Mouse (Mus musculus) hindbrain, embryonic 14.5 days (tissue): ENCODE results near the gene Zfp945. TPM values are rescaled to one million over a fixed set of nuclear protein-coding genes. Genes with fewer than 3 reads are reported as not detected.
"Not testable (repeated sequence)": the region's sequence is repeated elsewhere in the genome, so short reads cannot be mapped to it uniquely, and the experiment has no call there.

Source experiments
- ATAC-seq: fragments of 200-750 bp; cut with Nextera tagmentation; 2 replicates; pipeline ENCODE4 v1.8.0; 2017; ENCODE audit warnings: moderate number of reproducible peaks, mild to moderate bottlenecking, moderate TSS enrichment, moderate library complexity; ENCODE audit not compliant: low FRiP score
- DNase-seq: peaks from one replicate; pipeline ENCODE4 v3.0.0-alpha.2; 2015; ENCODE audit warnings: low spot score
- H3K27ac ChIP-seq: fragments of 300-500 bp; sonication (generic); 2 replicates; pipeline ENCODE4 v1.5.1; 2014; ENCODE audit warnings: mild to moderate bottlenecking, moderate library complexity
- H3K27me3 ChIP-seq: fragments of 300-500 bp; sonication (generic); 2 replicates; pipeline ENCODE4 v1.6.1; 2014; ENCODE audit warnings: mild to moderate bottlenecking, low read length, mixed read lengths; ENCODE audit not compliant: control insufficient read depth, insufficient read depth
- H3K36me3 ChIP-seq: fragments of 300-500 bp; sonication (generic); replicated peaks from 2 replicates; pipeline ENCODE4 v1.6.1; 2014; ENCODE audit not compliant: control insufficient read depth, insufficient read depth
- H3K4me1 ChIP-seq: fragments of 300-500 bp; sonication (generic); replicated peaks from 2 replicates; pipeline ENCODE4 v1.6.1; 2014; ENCODE audit warnings: antibody characterized with exemption, low read length, mixed read lengths; ENCODE audit not compliant: control insufficient read depth, insufficient read depth
- H3K4me2 ChIP-seq: fragments of 300-500 bp; sonication (generic); replicated peaks from 2 replicates; pipeline ENCODE4 v1.6.1; 2014; ENCODE audit warnings: mild to moderate bottlenecking, moderate library complexity
- H3K4me3 ChIP-seq: fragments of 300-500 bp; sonication (generic); replicated peaks from 2 replicates; pipeline ENCODE4 v1.5.1; 2014; ENCODE audit warnings: mild to moderate bottlenecking, low read length
- H3K9ac ChIP-seq: fragments of 300-500 bp; sonication (generic); 2 replicates; pipeline ENCODE4 v1.6.1; 2014
- H3K9me3 ChIP-seq: fragments of 300-500 bp; sonication (generic); 2 replicates; pipeline ENCODE4 v1.6.1; 2016; ENCODE audit warnings: low read length; ENCODE audit not compliant: control insufficient read depth
- WGBS: fragments of 180-500 bp; shearing (Covaris S2); extraction: QIAGEN DNeasy Blood & Tissue Kit; methylation state at CpG from one replicate; pipeline ENCODE4 v1.1.7; 2014; 5-methylcytosine and 5-hydroxymethylcytosine counted together
- polyA plus RNA-seq: library from polyadenylated mRNA; unstranded; fragments of >200 nt; fragmentation: Nextera tagmentation; extraction: Ambion mirVana; gene quantifications from 2 replicates; pipeline ENCODE4 v1.2.1, GENCODE M21; 2014

The Zfp945 gene
- polyA plus RNA-seq: 23.2 and 24.4 TPM in 2 replicates

DNA sequence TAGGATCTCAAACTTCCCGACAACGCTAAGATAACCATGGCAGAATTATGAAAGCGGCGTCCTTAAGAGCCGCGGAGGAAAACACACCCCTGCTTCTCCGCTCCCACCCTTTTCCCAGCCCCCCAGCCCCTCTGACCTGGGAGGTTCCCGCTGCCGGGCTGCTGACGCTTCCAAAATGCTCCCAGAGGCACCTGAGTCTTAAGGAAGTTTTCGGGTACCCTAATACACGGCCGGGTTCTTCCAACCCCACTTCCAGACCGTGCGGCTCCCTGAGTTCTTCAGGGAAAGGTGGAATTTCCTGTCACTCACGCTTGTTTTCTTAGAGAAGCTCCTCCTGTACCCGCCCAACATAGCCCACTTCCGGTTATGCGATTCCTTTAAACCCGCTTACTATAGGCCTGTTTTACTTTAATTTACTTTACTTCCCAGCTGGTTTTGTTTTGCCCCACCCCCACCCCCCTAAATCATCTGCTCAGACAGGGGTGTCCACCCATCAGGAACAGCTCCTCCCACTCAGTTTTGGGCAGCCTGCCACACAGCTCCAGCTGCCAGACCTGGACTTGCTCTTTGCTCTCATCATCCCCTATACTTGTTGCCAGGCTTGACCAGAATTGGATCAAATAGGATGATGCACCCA, at the start of gene Zfp945:
Gene Zfp945 (minus strand): TSS at position 290 of the 637 bp plus-strand sequence.
- no peaks in the 10 kb centered on the region for H3K27me3 ChIP-seq
- no peaks in the 10 kb centered on the region for H3K9me3 ChIP-seq
- peak within 1 kb of the TSS; percentile 59 for H3K4me3 ChIP-seq
- H3K36me3 ChIP-seq: peaks cover 23% of the 10 kb centered on the region
- H3K9ac ChIP-seq: peak within 1 kb of the TSS; percentile 70
- under 1% methylated on average over 20 of the region's 20 CpGs for WGBS
- ATAC-seq (peak; percentile 96), DNase-seq (peak; percentile 79)
- peak within 1 kb of the TSS; percentile 68 for H3K4me2 ChIP-seq
- peak within 1 kb of the TSS; percentile 70 for H3K27ac ChIP-seq
- H3K4me1 ChIP-seq: peaks cover 11% of the 10 kb centered on the region

GRCm38 (mm10) chr17:22888302-22888701, 21.4 kb upstream of the Zfp945 start:
- H3K36me3 ChIP-seq: no peaks in the 10 kb centered on the region
- H3K27ac ChIP-seq: no peak overlapping the region
- no peak for ATAC-seq
- H3K9me3 ChIP-seq: peaks cover 17% of the 10 kb centered on the region
- no peaks in the 10 kb centered on the region for H3K27me3 ChIP-seq
- no peak for DNase-seq
- no peak overlapping the region for H3K4me2 ChIP-seq
- no peaks in the 10 kb centered on the region for H3K4me1 ChIP-seq
- no peak overlapping the region for H3K9ac ChIP-seq
- 94% methylated on average over 3 of the region's 3 CpGs for WGBS
- H3K4me3 ChIP-seq: no peak overlapping the region

- DNase-seq (no peak), ATAC-seq (no peak)
- Histone ChIP-seq H3K27ac (no peak overlapping the region), H3K9me3 (0 out of 2 replicates have a peak, but pooled peaks cover 5% of the 10 kb centered on the region), H3K9ac (no peak overlapping the region), H3K27me3 (no peaks in the 10 kb centered on the region), H3K4me1 (no peaks in the 10 kb centered on the region), H3K4me3 (no peak overlapping the region), H3K4me2 (no peak overlapping the region), H3K36me3 (no peaks in the 10 kb centered on the region)
- WGBS: 61% methylated on average over 10 of the region's 10 CpGs
Measured at GRCm38 (mm10) chr17:22884059-22884698, 17.2 kb upstream of the Zfp945 start.

DNA sequence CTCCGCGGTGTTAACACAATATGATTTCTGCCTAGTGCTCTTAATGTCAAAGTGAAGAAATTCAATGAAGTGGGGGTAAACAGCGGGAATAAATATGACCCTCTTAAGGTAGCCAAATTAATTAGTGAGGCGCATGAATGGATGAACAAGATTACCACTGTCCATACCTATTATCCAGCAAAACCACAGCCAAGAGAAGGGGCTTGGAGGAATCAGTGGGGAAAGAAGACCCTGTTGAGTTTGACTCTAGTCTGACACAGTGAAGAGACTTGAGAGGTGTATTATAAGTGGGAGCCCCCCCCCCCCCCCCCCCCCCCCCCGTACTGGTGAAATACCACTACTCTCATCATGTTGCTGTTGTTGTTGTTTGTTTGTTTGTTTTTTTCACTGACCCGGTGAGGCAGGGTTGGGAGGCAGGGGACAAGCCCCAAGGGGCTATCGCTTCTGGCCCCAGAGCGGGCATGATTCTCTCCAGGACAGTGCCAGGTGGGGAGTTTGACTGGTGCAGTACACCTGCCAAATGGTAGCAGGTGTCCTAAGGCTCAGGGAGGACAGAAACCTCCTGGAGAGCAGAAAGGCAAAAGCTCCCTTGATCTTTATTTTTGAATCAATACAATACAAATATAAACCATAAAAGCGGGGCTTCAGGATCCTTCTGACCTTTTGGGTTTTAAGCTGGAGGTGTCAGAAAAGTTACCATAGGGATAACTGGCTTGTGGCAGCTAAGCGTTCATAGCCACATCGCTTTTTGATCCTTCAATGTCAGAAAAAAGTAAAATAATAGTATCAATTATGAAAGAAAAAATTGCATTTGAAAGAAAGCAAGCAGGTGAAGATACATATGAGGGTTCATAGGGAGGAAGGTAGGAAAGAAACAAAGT, 10.7 kb upstream of the Zfp945 start:
- H3K4me3 ChIP-seq: no peak overlapping the region
- no peak overlapping the region for H3K27ac ChIP-seq
- no peak overlapping the region for H3K9ac ChIP-seq
- H3K27me3 ChIP-seq: no peaks in the 10 kb centered on the region
- no peak for ATAC-seq
- 94% methylated on average over 10 of the region's 11 CpGs for whole genome bisulfite sequencing
- H3K36me3 ChIP-seq: no peaks in the 10 kb centered on the region
- no peaks in the 10 kb centered on the region for H3K4me1 ChIP-seq
- no peak for DNase-seq
- no peak overlapping the region for H3K4me2 ChIP-seq
- H3K9me3 ChIP-seq: 0 out of 2 replicates have a peak, but pooled peaks cover 4% of the 10 kb centered on the region

DNA sequence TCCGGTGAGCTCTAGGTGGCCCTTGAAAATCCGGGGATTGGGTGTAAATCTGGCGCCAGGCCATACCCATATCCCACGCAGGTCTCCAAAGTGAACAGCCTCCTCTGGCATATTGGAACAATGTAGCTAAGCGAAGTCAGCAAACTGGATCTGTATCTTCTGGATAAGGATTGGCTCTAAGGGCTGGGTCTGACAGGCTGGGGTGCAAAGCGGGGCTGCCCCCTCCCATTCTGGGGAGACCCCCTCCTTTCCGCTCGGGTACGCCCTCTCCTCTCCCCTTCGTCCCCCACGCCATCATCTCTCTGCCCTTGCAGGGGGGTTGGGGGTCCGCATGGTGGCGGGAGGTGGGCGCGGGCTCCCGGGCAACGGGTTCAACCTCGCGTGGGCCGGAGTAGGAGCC, 9.4 kb upstream of the Zfp945 start:
- no peak overlapping the region for H3K4me2 ChIP-seq
- H3K4me3 ChIP-seq: no peak overlapping the region
- H3K27ac ChIP-seq: no peak overlapping the region
- WGBS: 95% methylated on average over 20 of the region's 20 CpGs
- no peaks in the 10 kb centered on the region for H3K36me3 ChIP-seq
- no peak overlapping the region for H3K9ac ChIP-seq
- ATAC-seq (no peak), DNase-seq (peak; percentile 36)
- H3K9me3 ChIP-seq: 0 out of 2 replicates have a peak, but pooled peaks cover 4% of the 10 kb centered on the region
- no peaks in the 10 kb centered on the region for H3K4me1 ChIP-seq
- no peaks in the 10 kb centered on the region for H3K27me3 ChIP-seq

GRCm38 (mm10) chr17:22875549-22875948, 8.6 kb upstream of the Zfp945 start:
- not testable (repeated sequence) for H3K4me2 ChIP-seq, DNase-seq, H3K4me3 ChIP-seq, H3K9me3 ChIP-seq, ATAC-seq, H3K9ac ChIP-seq, H3K27me3 ChIP-seq, H3K36me3 ChIP-seq, H3K4me1 ChIP-seq, H3K27ac ChIP-seq
- 97% methylated on average over 4 of the region's 4 CpGs for WGBS

GRCm38 (mm10) chr17:22866421-22866844, 501 bp downstream of the Zfp945 start:
- Histone ChIP-seq H3K4me3 (peak overlapping the region; percentile 59), H3K27me3 (no peaks in the 10 kb centered on the region), H3K9ac (peak overlapping the region; percentile 70), H3K4me1 (peaks cover 11% of the 10 kb centered on the region), H3K9me3 (no peaks in the 10 kb centered on the region), H3K4me2 (peak overlapping the region; percentile 68), H3K36me3 (peaks cover 28% of the 10 kb centered on the region), H3K27ac (peak overlapping the region; percentile 70)
- peak; percentile 49 for DNase-seq
- 4% methylated on average over 10 of the region's 10 CpGs for WGBS
- ATAC-seq: peak; percentile 26; the same call in 1 of the 2 replicates

- Histone ChIP-seq H3K9me3 (no peaks in the 10 kb centered on the region), H3K9ac (no peak overlapping the region), H3K4me2 (no peak overlapping the region), H3K27me3 (no peaks in the 10 kb centered on the region), H3K4me1 (peaks cover 4% of the 10 kb centered on the region), H3K27ac (no peak overlapping the region), H3K4me3 (no peak overlapping the region), H3K36me3 (no peaks in the 10 kb centered on the region)
- ATAC-seq (no peak), DNase-seq (no peak)
- 78% methylated on average over 4 of the region's 4 CpGs for WGBS
Measured at GRCm38 (mm10) chr17:22821166-22821565, 45.8 kb downstream of the Zfp945 start.

- H3K9ac ChIP-seq: peak overlapping the region; percentile 85
- DNase-seq: peak; percentile 28
Measured at GRCm38 (mm10) chr17:22818199-22818595, 48.7 kb downstream of the Zfp945 start.

More at GRCm38 (mm10) chr17:22818199-22818595, 48.7 kb downstream of the Zfp945 start:
- Histone ChIP-seq H3K4me3 (peak overlapping the region; percentile 63), H3K36me3 (peaks cover 13% of the 10 kb centered on the region), H3K4me2 (peak overlapping the region; percentile 59), H3K27ac (peak overlapping the region; percentile 93), H3K4me1 (peaks cover 8% of the 10 kb centered on the region), H3K27me3 (no peaks in the 10 kb centered on the region), H3K9me3 (no peaks in the 10 kb centered on the region)
- 63% methylated on average over 3 of the region's 3 CpGs for WGBS
- ATAC-seq: no peak
